Mouse (Mus musculus): ENCODE data around the gene Icosl.
"Not testable (repeated sequence)": the region's sequence is repeated elsewhere in the genome, so short reads cannot be mapped to it uniquely, and the experiment has no call there.

Icosl gene

GRCm38 (mm10) chr10:78114521-78115092 is 45.5 kb downstream of the Icosl start:
- no peak for DNase-seq (ENCODE audit: low read depth, low spot score)

- DNase-seq (ENCODE audit: low read depth, low spot score), result no peak
These were observed 46.1 kb downstream of the Icosl start for GRCm38 (mm10) chr10:78115153-78115552.

- no peak for DNase-seq (ENCODE audit: low read depth, low spot score)
These were observed 50.3 kb downstream of the Icosl start for GRCm38 (mm10) chr10:78119422-78119821.

GRCm38 (mm10) chr10:78124137-78124536 is 55.0 kb downstream of the Icosl start:
- DNase-seq (ENCODE audit: low read depth, low spot score), result not testable (repeated sequence)

GRCm38 (mm10) chr10:78125061-78125460 is 56.0 kb downstream of the Icosl start:
- DNase-seq (ENCODE audit: low read depth, low spot score), result not testable (repeated sequence)

- no peak for DNase-seq (ENCODE audit: low read depth, low spot score)
These were observed 57.2 kb downstream of the Icosl start for GRCm38 (mm10) chr10:78126311-78126710.

GRCm38 (mm10) chr10:78127046-78127870 is 58.2 kb downstream of the Icosl start:
- no peak for DNase-seq (ENCODE audit: low read depth, low spot score)

GRCm38 (mm10) chr10:78127931-78128330 is 58.8 kb downstream of the Icosl start:
- DNase-seq (ENCODE audit: low read depth, low spot score), result no peak

- no peak for DNase-seq (ENCODE audit: low read depth, low spot score)
These were observed 59.5 kb downstream of the Icosl start for GRCm38 (mm10) chr10:78128647-78129046.

GRCm38 (mm10) chr10:78129423-78129822 is 60.3 kb downstream of the Icosl start:
- no peak for DNase-seq (ENCODE audit: low read depth, low spot score)

- DNase-seq (ENCODE audit: low read depth, low spot score), result no peak
These were observed 60.9 kb downstream of the Icosl start for GRCm38 (mm10) chr10:78129998-78130397.
